In genomic region chr19:44267499-44268002, GRCm38 (mm10) we compare ENCODE assay signal across 8 mouse cellular contexts. TPM values are rescaled to one million over a fixed set of nuclear protein-coding genes. Genes with fewer than 3 reads are reported as not detected.
A peak's percentile ranks its signal among the peaks of the same experiment; 100 is the strongest.
DNase-seq lines count a peak whose midpoint lies in the region; ATAC-seq and TF ChIP-seq lines count a peak whose summit lies in the region.

No protein-coding gene starts in this region.

- H3K9me3 ChIP-seq in heart, embryonic 10.5 days: no peaks in the 10 kb centered on the region
- peaks cover 2% of the 10 kb centered on the region for H3K9me3 ChIP-seq in CH12.LX (replicated peaks; ENCODE audit: low read length)
- H3K9me3 ChIP-seq in forebrain, embryonic 13.5 days (replicated peaks): no peaks in the 10 kb centered on the region
- H3K9me3 ChIP-seq in liver, embryonic 14.5 days (ENCODE audit: control insufficient read depth, low read length): no peaks in the 10 kb centered on the region

- H3K36me3 ChIP-seq in heart, embryonic 10.5 days: no peaks in the 10 kb centered on the region
- peaks cover 0 to 1% of the 10 kb centered on the region in 2 experiments for H3K36me3 ChIP-seq in CH12.LX (replicated peaks in 1 of 2; ENCODE audit: control insufficient read depth in 1 of 2, insufficient read depth in 1 of 2, low read length in 1 of 2)
- no peaks in the 10 kb centered on the region for H3K36me3 ChIP-seq in forebrain, embryonic 13.5 days (ENCODE audit: poor library complexity, severe bottlenecking)
- no peaks in the 10 kb centered on the region for H3K36me3 ChIP-seq in liver, embryonic 14.5 days (replicated peaks; ENCODE audit: control insufficient read depth, insufficient read depth, low read depth)

- H3K9ac ChIP-seq in CH12.LX (ENCODE audit: insufficient read depth, low read depth): peak overlapping the region; percentile 50; the same call in 1 of the 2 replicates
- H3K9ac ChIP-seq in forebrain, embryonic 13.5 days: peak overlapping the region; percentile 71
- H3K9ac ChIP-seq in liver, embryonic 14.5 days (replicated peaks): peak overlapping the region; percentile 52

- H3K4me2 ChIP-seq in CH12.LX (ENCODE audit: insufficient read depth, low read depth, poor library complexity, severe bottlenecking): peak overlapping the region; percentile 19
- peak overlapping the region; percentile 81 for H3K4me2 ChIP-seq in forebrain, embryonic 13.5 days
- peak overlapping the region; percentile 61 for H3K4me2 ChIP-seq in liver, embryonic 14.5 days (ENCODE audit: low read depth)

- no peaks in the 10 kb centered on the region for H3K27me3 ChIP-seq in heart, embryonic 10.5 days (ENCODE audit: insufficient read depth, poor library complexity, severe bottlenecking)
- H3K27me3 ChIP-seq in CH12.LX (replicated peaks): no peaks in the 10 kb centered on the region
- no peaks in the 10 kb centered on the region for H3K27me3 ChIP-seq in forebrain, embryonic 13.5 days
- no peaks in the 10 kb centered on the region for H3K27me3 ChIP-seq in liver, embryonic 14.5 days (ENCODE audit: control insufficient read depth, insufficient read depth, low read length)

- in situ Hi-C loops in CH12.LX (cut with MboI; ENCODE audit: low pct_ligation_motif_present, low pct_unique_long_range_greater_than_20kb, low sequenced_read_pairs): no loop called here

- peak; percentile 4; the same call in 1 of the 2 replicates for ATAC-seq in forebrain, embryonic 13.5 days
- ATAC-seq in liver, embryonic 14.5 days (ENCODE audit: insufficient read depth): no peak
- ATAC-seq in megakaryocyte-erythroid progenitor cell, adult 5-6 weeks (replicated peaks; ENCODE audit: low FRiP score, low TSS enrichment, poor library complexity, severe bottlenecking): no peak

- TF ChIP-seq POLR2A in CH12.LX (IDR thresholded peaks at IDR 0.05; ENCODE audit: low read depth, low read length): no peak

- H3K4me1 ChIP-seq in heart, embryonic 10.5 days: peaks cover 26% of the 10 kb centered on the region
- peaks cover 19 to 47% of the 10 kb centered on the region in 2 experiments for H3K4me1 ChIP-seq in CH12.LX (ENCODE audit: control insufficient read depth in 1 of 2, insufficient read depth in 2 of 2)
- H3K4me1 ChIP-seq in forebrain, embryonic 13.5 days: peaks cover 21% of the 10 kb centered on the region
- H3K4me1 ChIP-seq in liver, embryonic 14.5 days (replicated peaks; ENCODE audit: control insufficient read depth in 2 of 2, insufficient read depth in 2 of 2, low read length in 1 of 2): peaks cover 23 to 30% of the 10 kb centered on the region in 2 experiments

- no peak for TF ChIP-seq CTCF in CH12.LX (conservative IDR thresholded peaks at IDR 0.05 in 1 of 2, IDR thresholded peaks at IDR 0.05 in 1 of 2; ENCODE audit: low read depth in 2 of 2, low read length in 2 of 2)
- TF ChIP-seq CTCF in liver, embryonic 14.5 days (IDR thresholded peaks at IDR 0.05; ENCODE audit: low read depth): no peak

- peak overlapping the region; percentile 97 for H3K27ac ChIP-seq in heart, embryonic 10.5 days
- peak overlapping the region; percentile 78 for H3K27ac ChIP-seq in CH12.LX (ENCODE audit: insufficient read depth, low read depth)
- H3K27ac ChIP-seq in forebrain, embryonic 13.5 days: peak overlapping the region; percentile 87
- H3K27ac ChIP-seq in liver, embryonic 14.5 days: peak overlapping the region; percentile 52

- H3K79me2 ChIP-seq in CH12.LX (replicated peaks; ENCODE audit: control insufficient read depth, extremely low read depth, insufficient read depth, poor library complexity, severe bottlenecking): no peaks in the 10 kb centered on the region

- dilution Hi-C loops in CH12.LX (cut with MboI; ENCODE audit: extremely low pct_ligation_motif_present, extremely low pct_unique_long_range_greater_than_20kb, low sequenced_read_pairs): no loop called here

- H3K4me3 ChIP-seq in heart, embryonic 10.5 days: peak overlapping the region; percentile 77
- H3K4me3 ChIP-seq in CH12.LX (replicated peaks in 1 of 3; ENCODE audit: low read depth in 2 of 3, low read length in 2 of 3, poor library complexity in 1 of 3): peak overlapping the region; percentile 62 to 72 (median 63)
- peak overlapping the region; percentile 60 for H3K4me3 ChIP-seq in forebrain, embryonic 13.5 days
- peak overlapping the region; percentile 55 to 80 for H3K4me3 ChIP-seq in liver, embryonic 14.5 days (ENCODE audit: insufficient read depth in 1 of 2, low read depth in 2 of 2, low read length in 2 of 2)

- no peak for TF ChIP-seq RAD21 in CH12.LX (IDR thresholded peaks at IDR 0.05; ENCODE audit: low read depth, low read length)

- WGBS in heart, embryonic 10.5 days: 7% methylated on average over 18 of the region's 18 CpGs
- WGBS in forebrain, embryonic 13.5 days: 10% methylated on average over 18 of the region's 18 CpGs
- WGBS in liver, embryonic 14.5 days (ENCODE audit: insufficient replicate concordance): 21% methylated on average over 18 of the region's 18 CpGs

- no peak for DNase-seq in heart, embryonic 10.5 days (ENCODE audit: low spot score)
- no peak for DNase-seq in heart, postnatal 25 days (ENCODE audit: low spot score)
- DNase-seq in CH12.LX (ENCODE audit: extremely low read depth): no peak
- DNase-seq in liver, embryonic 14.5 days (ENCODE audit: low read depth in 3 of 3, low spot score in 3 of 3): no peak
- DNase-seq in urinary bladder, adult 2 months (ENCODE audit: low spot score): no peak
- no peak for DNase-seq in adipocyte (ENCODE audit: low spot score)

- intact Hi-C loops in heart, postnatal 25 days (cut with DNase I): no loop called here

- TF ChIP-seq EP300 in CH12.LX (IDR thresholded peaks at IDR 0.05; ENCODE audit: low read length): peak; percentile 12; the same call in 1 of the 2 replicates
- TF ChIP-seq EP300 in liver, embryonic 14.5 days (IDR thresholded peaks at IDR 0.05; ENCODE audit: low read depth): no peak

TF ChIP-seq in CH12.LX, 34 proteins besides CTCF, POLR2A, EP300 and RAD21:
- TF ChIP-seq SIN3A (IDR thresholded peaks at IDR 0.05; ENCODE audit: low read length) (peak; percentile 33; the same call in 1 of the 2 replicates), NRF1 (IDR thresholded peaks at IDR 0.05; ENCODE audit: low read depth, low read length) (peak; percentile 49; the same call in 1 of the 2 replicates), ZC3H11A (IDR thresholded peaks at IDR 0.05; ENCODE audit: low read depth, low read length) (no peak), NELFE (IDR thresholded peaks at IDR 0.05; ENCODE audit: low read depth, low read length) (0 out of 2 replicates have a peak, but pooled peaks have one; percentile 7)

RNA-seq across cellular contexts. Expression of gene Scd2, which starts 25.9 kb away (rescaled TPM):
- polyA plus RNA-seq in heart, embryonic 10.5 days (2016; fragmentation: Nextera tagmentation; extraction: Ambion mirVana): 195 and 207 TPM in 2 replicates
- total RNA-seq in heart, postnatal 25 days (2021): 10 to 100 TPM; 12.5 to 13.1 TPM
- total RNA-seq in CH12.LX (2012; rRNA removed) (204 and 212 TPM in 2 replicates), CH12.LX (2014; rRNA removed) (123 and 205 TPM in 2 replicates)
- 274 and 408 TPM in 2 replicates for polyA plus RNA-seq in CH12.LX (2012; ENCODE audit: insufficient read length, low read depth)
- 247 and 288 TPM in 2 replicates for polyA plus RNA-seq in forebrain, embryonic 13.5 days (2015; fragmentation: Nextera tagmentation; extraction: Ambion mirVana)
- polyA plus RNA-seq in liver, embryonic 14.5 days (2012; rRNA removed): 84.0 and 116 TPM in 2 replicates
- 80.4 and 95.4 TPM in 2 replicates for polyA plus RNA-seq in liver, embryonic 14.5 days (2014; fragmentation: Nextera tagmentation; extraction: Ambion mirVana)
- total RNA-seq in megakaryocyte-erythroid progenitor cell, adult 5-6 weeks (2014; fragmentation: Nextera tagmentation): 56.2 and 62.2 TPM in 2 replicates
- 71.9 and 90.7 TPM in 2 replicates for total RNA-seq in megakaryocyte-erythroid progenitor cell, adult 5-6 weeks (2017)
- polyA plus RNA-seq in urinary bladder, adult 2 months (2012; rRNA removed): 121 and 151 TPM in 2 replicates

Comparison
In these comparisons a context has a peak if more than half of its experiments do, and no peak if none do; other contexts are left out.
1. H3K4me2 ChIP-seq: peak in every context shown above with its lines; median percentile 81 in forebrain, embryonic 13.5 days; 61 in liver, embryonic 14.5 days; 19 in CH12.LX.